ENCODE assay signal across 8 mouse cellular contexts in the genomic region with DNA sequence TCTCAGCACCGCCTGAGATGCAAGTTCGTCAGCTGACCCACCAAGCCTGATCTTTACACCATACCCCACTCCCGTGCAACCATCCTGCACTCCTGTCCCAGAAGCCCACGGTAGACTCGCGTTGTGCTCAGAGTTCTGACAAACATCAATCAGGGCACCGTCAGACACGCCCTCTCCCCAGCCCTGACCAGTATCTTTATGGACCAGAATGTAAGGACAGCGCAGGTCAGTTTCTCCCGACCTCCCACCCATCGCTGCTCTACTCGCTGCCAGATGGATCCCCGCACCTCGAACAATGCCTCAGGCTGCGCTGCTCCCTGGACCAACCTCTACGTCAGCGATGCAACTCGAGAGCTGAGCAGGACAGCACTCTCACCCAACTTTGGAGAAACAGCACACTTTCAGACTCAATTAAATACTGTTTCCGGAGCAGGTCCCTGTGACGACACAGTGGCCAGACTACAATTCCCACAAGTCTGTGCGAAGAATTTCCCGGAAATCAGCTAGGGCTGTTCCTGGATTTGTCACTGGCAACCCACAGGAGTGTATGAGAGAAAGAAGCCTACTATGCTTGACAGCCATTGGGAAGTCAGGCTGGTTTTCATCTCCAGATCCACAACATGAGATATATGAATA. TPM values are rescaled to one million over a fixed set of nuclear protein-coding genes. Genes with fewer than 3 reads are reported as not detected.
DNase-seq lines count a peak whose midpoint lies in the region; ATAC-seq lines count a peak whose summit lies in the region.

A gene (minus strand): TSS at position 472 of the 636 bp plus-strand sequence.

- H3K9me3 ChIP-seq in hindbrain, embryonic 15.5 days = no peaks in the 10 kb centered on the region

- WGBS in hindbrain, embryonic 15.5 days = 1% methylated on average over 22 of the region's 22 CpGs

- peak; percentile 97 for ATAC-seq in hindbrain, embryonic 15.5 days (ENCODE audit: low FRiP score, low read depth)

- no peaks in the 10 kb centered on the region for H3K27me3 ChIP-seq in hindbrain, embryonic 15.5 days

- H3K9ac ChIP-seq in hindbrain, embryonic 15.5 days = peak within 1 kb of the TSS; percentile 58

- peaks cover 10% of the 10 kb centered on the region for H3K4me1 ChIP-seq in hindbrain, embryonic 15.5 days (replicated peaks)

- peak; percentile 81 for DNase-seq in T-cell, adult 2 months (ENCODE audit: low spot score)
- DNase-seq in cerebellum, postnatal 36 days = peak; percentile 75 to 85
- DNase-seq in frontal cortex, postnatal 36 days (ENCODE audit: low spot score in 2 of 2) = peak; percentile 85 to 95
- peak; percentile 88 for DNase-seq in left cerebral cortex, adult 11 months (ENCODE audit: low spot score)
- peak; percentile 79 to 89 for DNase-seq in lung, postnatal 4 days
- DNase-seq in retina, postnatal 7 days (ENCODE audit: low read depth, low spot score) = peak; percentile 76
- peak; percentile 43 for DNase-seq in urinary bladder, adult 2 months (ENCODE audit: low spot score)

- H3K4me3 ChIP-seq in hindbrain, embryonic 15.5 days = peak within 1 kb of the TSS; percentile 77

- H3K36me3 ChIP-seq in hindbrain, embryonic 15.5 days = peaks cover 13% of the 10 kb centered on the region

- H3K27ac ChIP-seq in hindbrain, embryonic 15.5 days (replicated peaks) = peak within 1 kb of the TSS; percentile 54

- peak within 1 kb of the TSS; percentile 84 for H3K4me2 ChIP-seq in hindbrain, embryonic 15.5 days

RNA-seq across cellular contexts. Expression of the gene that starts here (rescaled TPM):
- 10.0 and 11.6 TPM in 2 replicates for polyA plus RNA-seq in hindbrain, embryonic 15.5 days (2015; fragmentation: Nextera tagmentation; extraction: Ambion mirVana)
- 6.5 and 6.9 TPM in 2 replicates for polyA plus RNA-seq in urinary bladder, adult 2 months (2012; rRNA removed)

Comparison
In these comparisons a context has a peak if more than half of its experiments do, and no peak if none do; other contexts are left out.
1. Peak in every context shown above with its lines: DNase-seq, ATAC-seq, H3K4me3 ChIP-seq and H3K27ac ChIP-seq.